Mouse (Mus musculus): ENCODE data around the gene Sgms1.

Sgms1 gene

GRCm38 (mm10) chr19:32356166-32356565, 33.3 kb downstream of the Sgms1 start:
- DNase-seq (ENCODE audit: low spot score) = no peak

- no peak for DNase-seq (ENCODE audit: low spot score)
These were observed 36.1 kb downstream of the Sgms1 start for GRCm38 (mm10) chr19:32353447-32353846.

- DNase-seq (ENCODE audit: low spot score) = peak; percentile 48
These were observed 40.4 kb downstream of the Sgms1 start for GRCm38 (mm10) chr19:32348955-32349654.

DNA sequence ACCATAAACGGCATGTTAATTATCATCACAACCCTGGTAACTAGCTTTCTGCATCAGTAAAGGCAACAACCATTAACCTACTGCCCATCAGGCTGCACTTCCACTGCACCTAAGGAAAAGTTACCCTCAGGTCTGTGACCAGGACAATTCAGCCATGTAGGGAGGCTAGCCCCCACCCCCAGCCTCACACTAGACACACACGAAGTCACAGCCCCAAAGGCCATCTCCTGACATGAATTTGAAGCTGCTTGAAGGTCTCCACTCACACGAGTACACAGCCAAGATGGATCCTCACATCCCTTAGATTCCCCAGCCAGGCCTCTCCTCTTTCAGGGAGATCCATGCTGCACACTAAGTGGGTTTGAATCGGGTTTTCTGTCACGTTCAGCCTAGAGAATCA, 42.0 kb downstream of the Sgms1 start:
- no peak for DNase-seq (ENCODE audit: low spot score)

GRCm38 (mm10) chr19:32346624-32347341, 42.7 kb downstream of the Sgms1 start:
- DNase-seq (ENCODE audit: low spot score) = no peak

DNA sequence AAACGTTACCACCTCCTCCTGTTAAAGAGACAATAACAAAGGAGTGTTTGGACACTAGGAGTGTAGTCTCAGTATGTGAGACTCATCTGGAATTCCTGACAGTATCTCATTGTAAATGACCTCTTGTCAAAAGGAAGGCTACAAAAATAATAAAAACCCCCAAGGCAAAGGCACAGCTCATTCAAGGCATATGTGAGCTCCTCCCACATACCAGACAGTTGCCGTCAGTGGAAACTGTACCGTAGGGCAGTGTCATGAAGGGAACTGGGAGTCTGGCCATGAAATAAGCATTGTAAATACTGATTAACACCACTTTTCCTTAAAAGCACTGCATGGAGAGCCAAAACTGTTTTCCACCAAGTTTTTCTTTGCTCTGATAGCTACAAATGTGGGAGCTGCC, 43.3 kb downstream of the Sgms1 start:
- peak; percentile 43 for DNase-seq (ENCODE audit: low spot score)

- no peak for DNase-seq (ENCODE audit: low spot score)
These were observed 44.3 kb downstream of the Sgms1 start for GRCm38 (mm10) chr19:32345181-32345745.

- peak; percentile 42 for DNase-seq (ENCODE audit: low spot score)
These were observed 44.8 kb downstream of the Sgms1 start for GRCm38 (mm10) chr19:32344738-32345121.

- DNase-seq (ENCODE audit: low spot score) = no peak
These were observed 45.4 kb downstream of the Sgms1 start for GRCm38 (mm10) chr19:32343937-32344737.

GRCm38 (mm10) chr19:32342436-32342835, 47.1 kb downstream of the Sgms1 start:
- DNase-seq (ENCODE audit: low spot score) = no peak

- DNase-seq (ENCODE audit: low spot score) = no peak
These were observed 48.4 kb downstream of the Sgms1 start for GRCm38 (mm10) chr19:32341091-32341490.

- no peak for DNase-seq (ENCODE audit: low spot score)
These were observed 49.3 kb downstream of the Sgms1 start for GRCm38 (mm10) chr19:32340168-32340567.

DNA sequence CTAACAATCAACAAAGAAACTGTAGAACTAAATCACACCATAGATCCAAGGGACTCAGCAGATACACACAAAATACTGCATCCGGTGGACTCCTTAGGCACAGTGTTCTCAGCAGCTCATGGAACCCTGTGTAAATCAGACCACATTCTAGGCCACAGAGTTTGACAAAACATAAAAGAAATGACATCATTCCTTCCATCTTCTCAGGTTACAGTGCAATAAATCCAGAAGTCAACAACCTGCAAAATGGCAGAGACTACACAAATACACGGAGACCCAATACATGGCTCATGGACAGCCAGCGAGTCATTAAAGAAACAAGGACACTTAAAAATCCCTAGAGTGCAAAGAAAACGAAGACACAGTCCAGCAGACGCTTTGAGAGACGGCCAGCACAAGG, 51.8 kb downstream of the Sgms1 start:
- no peak for DNase-seq (ENCODE audit: low spot score)

DNA sequence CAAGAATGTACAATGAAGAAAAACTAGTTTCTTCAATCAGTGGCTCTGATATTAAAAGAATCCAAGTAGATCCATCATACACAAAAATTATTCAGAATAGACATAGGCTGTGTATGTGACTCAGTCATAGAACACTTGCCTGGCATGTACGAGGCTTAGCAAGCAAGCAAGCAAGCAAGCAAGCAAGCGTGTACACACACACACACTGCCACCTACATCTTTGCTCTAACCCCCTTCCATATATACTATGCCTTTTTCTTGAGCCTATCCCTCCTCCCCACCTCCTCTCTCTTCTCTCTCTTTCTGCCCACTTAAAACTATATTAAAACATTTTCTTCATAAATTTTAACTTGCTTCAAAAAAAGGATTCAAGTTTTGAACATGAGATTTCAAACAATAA, 54.8 kb downstream of the Sgms1 start:
- no peak for DNase-seq (ENCODE audit: low spot score)

GRCm38 (mm10) chr19:32333544-32333943, 56.0 kb downstream of the Sgms1 start:
- DNase-seq (ENCODE audit: low spot score) = no peak

- DNase-seq (ENCODE audit: low spot score) = no peak
These were observed 56.6 kb downstream of the Sgms1 start for GRCm38 (mm10) chr19:32332779-32333460.

DNA sequence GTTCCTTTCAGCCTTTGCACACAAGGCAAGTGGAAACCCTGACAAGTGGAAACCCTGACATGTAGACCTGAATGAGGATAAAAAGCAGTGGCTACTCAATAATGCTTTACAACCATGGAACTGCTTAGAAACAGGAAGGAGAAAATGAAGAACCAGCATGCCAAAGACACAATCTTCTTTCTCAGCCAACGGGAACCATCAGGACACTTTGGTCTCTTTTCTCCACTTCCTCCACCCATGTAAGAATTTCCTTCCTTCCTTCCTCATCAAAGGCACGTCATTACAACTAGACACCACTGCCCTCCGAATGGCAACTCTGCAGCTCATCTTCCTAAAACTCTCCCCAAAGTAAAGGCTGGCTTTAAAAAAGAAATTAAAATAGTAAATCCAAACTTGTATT, 59.3 kb downstream of the Sgms1 start:
- no peak for DNase-seq (ENCODE audit: low spot score)

- no peak for DNase-seq (ENCODE audit: low spot score)
These were observed 60.0 kb downstream of the Sgms1 start for GRCm38 (mm10) chr19:32329511-32329910.

DNA sequence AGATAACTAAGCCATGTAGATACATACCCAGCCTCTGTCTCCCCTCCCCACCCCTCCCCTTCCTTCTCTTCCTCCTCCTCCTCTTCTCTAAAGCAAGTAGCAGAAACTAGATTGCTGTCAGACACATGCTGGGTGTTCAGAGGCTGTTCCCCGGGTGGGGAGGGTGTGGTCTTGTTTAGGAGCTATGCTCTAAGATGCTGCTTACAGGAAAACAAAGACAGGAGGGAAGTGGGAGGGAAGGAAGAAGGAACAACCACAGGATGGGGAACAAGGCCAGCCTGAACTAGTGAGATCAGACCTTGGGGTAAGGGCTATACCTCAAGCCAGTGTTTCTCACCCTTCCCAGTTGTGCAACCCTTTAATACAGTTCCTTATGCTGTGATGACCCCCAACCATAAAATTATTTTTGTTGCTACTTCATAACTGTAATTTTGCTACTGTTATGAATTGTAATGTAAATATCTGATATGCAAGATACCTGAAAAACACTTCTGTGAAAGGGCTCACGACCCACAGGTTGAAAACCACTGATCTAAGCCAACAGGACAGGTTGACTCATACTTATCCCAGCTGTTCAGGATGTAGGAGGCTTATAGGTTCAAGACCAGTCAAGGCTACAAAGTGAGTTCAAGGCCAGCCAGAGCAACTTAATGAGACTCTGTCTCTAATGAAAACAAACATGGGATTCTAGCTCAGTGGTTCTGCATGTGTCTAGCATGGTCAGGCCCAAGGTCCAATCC, 61.3 kb downstream of the Sgms1 start:
- DNase-seq (ENCODE audit: low spot score) = no peak

GRCm38 (mm10) chr19:32326621-32327021, 62.9 kb downstream of the Sgms1 start:
- DNase-seq (ENCODE audit: low spot score) = no peak

GRCm38 (mm10) chr19:32326156-32326555, 63.4 kb downstream of the Sgms1 start:
- no peak for DNase-seq (ENCODE audit: low spot score)

Measured in ovary, postnatal 36 days (tissue).